Mouse (Mus musculus): ENCODE measurements at regions not wholly inside any gene's neighbourhood (a gene's known extent, or its start where the extent isn't known, plus 50 kb on each side); places are given as distances from the start of the nearest gene placed in this dataset.
A peak's percentile ranks its signal among the peaks of the same experiment; 100 is the strongest.
"Not testable (repeated sequence)": the region's sequence is repeated elsewhere in the genome, so short reads cannot be mapped to it uniquely, and the experiment has no call there.

GRCm38 (mm10) chrX:130525770-130526169, 776.2 kb downstream of the Diaph2 start:
- DNase-seq, result no peak

GRCm38 (mm10) chrX:130533171-130534156, 783.9 kb downstream of the Diaph2 start:
- DNase-seq, result no peak

GRCm38 (mm10) chrX:130538771-130539170, 789.2 kb downstream of the Diaph2 start:
- DNase-seq, result not testable (repeated sequence)

GRCm38 (mm10) chrX:130548001-130548400, 798.5 kb downstream of the Diaph2 start:
- no peak for DNase-seq

GRCm38 (mm10) chrX:130549275-130549674, 799.7 kb downstream of the Diaph2 start:
- no peak for DNase-seq

- DNase-seq, result no peak
Measured at GRCm38 (mm10) chrX:130549925-130550324, 800.4 kb downstream of the Diaph2 start.

- no peak for DNase-seq
Measured at GRCm38 (mm10) chrX:130557251-130557650, 807.7 kb downstream of the Diaph2 start.

GRCm38 (mm10) chrX:130577706-130578105, 828.2 kb downstream of the Diaph2 start:
- DNase-seq, result peak in 1 of 2 experiments; percentile 1

- no peak for DNase-seq
Measured at GRCm38 (mm10) chrX:130596631-130597030, 847.1 kb downstream of the Diaph2 start.

- no peak for DNase-seq
Measured at GRCm38 (mm10) chrX:130601911-130602310, 852.4 kb downstream of the Diaph2 start.

GRCm38 (mm10) chrX:130638513-130638912, 889.0 kb downstream of the Diaph2 start:
- no peak for DNase-seq

- DNase-seq, result no peak
Measured at GRCm38 (mm10) chrX:130655815-130656214, 906.3 kb downstream of the Diaph2 start.

GRCm38 (mm10) chrX:130684381-130684780, 934.8 kb downstream of the Diaph2 start:
- no peak for DNase-seq

GRCm38 (mm10) chrX:130708929-130709328, 959.4 kb downstream of the Diaph2 start:
- no peak for DNase-seq

GRCm38 (mm10) chrX:130744132-130744531, 994.6 kb downstream of the Diaph2 start:
- DNase-seq, result not testable (repeated sequence)

All from adrenal gland, postnatal 36 days (tissue).